Mouse (Mus musculus) layer of hippocampus, adult 9-10 months (tissue): ENCODE measurements around the gene Gm43064.
"Not testable (repeated sequence)": the region's sequence is repeated elsewhere in the genome, so short reads cannot be mapped to it uniquely, and the experiment has no call there.

ENCODE experiments used
- DNase-seq: peaks from one replicate; pipeline ENCODE4 v3.0.0; 2022; ENCODE audit warnings: low spot score

Gene Gm43064

DNA sequence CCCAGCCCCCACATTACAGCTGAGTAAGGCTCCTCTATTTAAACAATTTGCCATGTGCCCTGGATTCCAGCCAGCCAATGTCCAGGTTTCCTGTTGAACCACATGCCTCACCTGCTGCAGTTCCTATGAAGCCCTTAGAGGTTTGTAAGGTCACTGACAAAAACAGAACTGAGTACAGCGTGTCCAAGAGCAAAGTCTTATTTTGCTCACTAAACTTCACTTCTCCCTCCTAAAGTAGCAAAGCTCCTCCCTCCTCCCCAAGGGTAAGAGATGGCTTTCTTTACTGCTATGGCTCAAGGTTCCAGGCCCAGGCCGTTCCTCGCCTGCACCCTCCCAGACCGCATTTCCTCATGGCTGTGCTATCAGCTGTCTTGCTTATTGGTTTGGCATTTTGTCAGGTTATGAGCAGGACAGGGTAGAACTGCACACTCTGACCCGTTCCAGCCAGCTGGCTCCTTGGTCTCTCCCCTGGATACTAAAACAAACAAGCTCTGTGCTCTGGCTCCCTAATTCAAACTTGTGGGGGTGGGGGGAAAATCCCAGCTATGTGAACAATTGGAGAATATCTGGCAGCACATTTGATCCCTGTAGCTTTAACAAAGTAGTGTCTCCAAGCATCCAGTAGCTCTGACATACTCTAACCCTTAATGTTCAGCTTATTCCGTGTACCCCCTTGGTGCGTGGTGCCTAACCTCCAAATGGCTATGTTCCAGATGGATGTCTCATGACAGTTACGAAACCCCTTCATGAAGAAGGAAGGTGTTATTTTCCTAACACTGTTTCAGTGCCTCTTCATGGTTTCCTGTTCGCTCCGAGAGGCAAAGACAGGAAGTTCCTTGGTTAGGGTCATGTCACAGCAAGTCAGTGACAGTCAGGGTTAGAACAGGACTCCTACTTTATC is 7.5 kb upstream of the Gm43064 start:
- peak; percentile 64 for DNase-seq

DNA sequence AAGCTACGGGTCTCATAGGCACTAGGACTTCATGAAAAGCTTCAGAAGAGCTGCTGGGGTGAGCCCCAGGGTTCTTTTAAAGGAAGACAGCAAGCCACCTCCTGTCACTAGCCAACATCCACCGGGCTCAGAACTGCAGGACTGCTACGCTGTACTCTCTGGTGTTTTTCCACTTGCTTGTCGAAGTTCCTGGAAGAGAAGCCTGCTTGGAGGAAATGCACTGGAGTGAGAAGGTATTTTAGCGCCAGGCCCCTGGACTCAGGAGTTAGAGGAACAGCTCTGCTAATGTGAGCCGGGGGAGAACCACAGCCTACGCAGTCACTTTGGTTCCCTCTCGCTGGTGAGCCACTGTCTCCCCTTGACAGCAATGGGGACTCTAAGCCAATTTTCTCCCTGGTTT is 6.5 kb upstream of the Gm43064 start:
- DNase-seq: no peak

DNA sequence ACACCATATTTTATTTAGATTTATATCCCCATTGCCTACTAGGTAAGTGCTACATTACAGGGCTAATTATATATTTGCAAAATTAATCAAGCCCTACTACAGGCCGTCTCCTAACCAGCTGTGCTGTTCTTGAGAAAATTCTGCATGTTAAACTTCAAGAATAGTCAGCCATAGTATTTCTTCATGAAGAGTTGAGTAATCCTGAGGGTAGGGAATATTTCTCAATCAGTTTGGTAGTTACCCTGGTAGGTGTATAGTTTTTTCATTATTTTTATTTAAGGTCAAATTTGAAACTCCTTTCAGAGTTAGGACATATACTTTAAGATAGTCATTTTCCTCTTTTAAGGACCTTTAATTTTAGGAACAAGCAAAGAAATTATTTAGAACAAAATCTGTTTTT is 3.7 kb upstream of the Gm43064 start:
- DNase-seq: no peak

DNA sequence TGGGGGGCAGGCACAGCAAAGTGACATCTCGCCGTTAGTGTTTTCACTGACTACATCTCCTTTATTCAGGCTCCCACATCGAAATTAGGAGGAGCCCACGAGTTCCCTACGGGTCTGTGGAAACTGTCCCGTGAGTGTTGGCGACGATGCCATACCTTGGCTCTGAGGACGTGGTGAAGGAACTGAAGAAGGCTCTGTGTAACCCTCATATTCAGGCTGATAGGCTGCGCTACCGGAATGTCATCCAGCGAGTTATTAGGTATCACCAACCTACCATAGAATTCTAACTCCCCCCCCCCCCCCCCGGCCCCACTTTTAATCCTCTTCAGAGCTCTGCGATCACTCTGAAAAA is 402 bp downstream of the Gm43064 start:
- no peak for DNase-seq

DNA sequence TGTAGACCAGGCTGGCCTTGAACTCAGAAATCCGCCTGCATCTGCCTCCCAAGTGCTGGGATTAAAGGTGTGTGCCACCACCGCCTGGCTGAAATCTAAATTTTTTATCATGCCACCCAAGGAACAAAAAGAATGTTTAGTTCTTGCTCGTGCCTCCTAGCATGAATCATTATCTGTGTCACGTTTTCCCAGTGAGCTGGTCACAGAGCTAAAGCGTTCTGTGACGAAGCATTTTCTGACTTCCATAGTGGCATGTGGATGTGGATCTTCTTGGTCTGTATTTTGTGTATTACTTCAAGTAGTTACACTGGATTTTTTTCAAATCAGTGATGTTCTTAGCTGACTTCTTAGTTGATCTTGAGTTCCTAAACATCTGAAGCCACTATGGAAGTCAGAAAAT is 1.6 kb downstream of the Gm43064 start:
- DNase-seq: no peak

DNA sequence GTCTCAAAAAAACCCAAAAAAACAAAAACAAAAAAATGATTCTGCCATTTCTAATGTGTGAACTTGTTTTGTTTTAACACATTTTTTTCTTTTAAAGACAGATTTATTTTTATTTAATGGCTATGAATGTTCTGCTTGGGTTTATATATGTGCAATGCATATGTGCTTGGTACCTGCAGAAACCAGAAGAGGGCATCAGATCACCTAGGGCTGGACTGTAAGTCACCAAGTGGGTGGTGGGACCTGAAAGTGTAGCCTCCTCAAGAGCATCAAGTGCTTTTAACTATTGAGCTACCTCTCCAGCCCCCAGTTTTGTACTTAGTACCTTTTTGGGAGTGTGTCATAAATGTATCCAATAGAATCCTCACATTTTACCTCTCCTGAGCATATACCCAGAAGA is 18.2 kb downstream of the Gm43064 start:
- DNase-seq: no peak

DNA sequence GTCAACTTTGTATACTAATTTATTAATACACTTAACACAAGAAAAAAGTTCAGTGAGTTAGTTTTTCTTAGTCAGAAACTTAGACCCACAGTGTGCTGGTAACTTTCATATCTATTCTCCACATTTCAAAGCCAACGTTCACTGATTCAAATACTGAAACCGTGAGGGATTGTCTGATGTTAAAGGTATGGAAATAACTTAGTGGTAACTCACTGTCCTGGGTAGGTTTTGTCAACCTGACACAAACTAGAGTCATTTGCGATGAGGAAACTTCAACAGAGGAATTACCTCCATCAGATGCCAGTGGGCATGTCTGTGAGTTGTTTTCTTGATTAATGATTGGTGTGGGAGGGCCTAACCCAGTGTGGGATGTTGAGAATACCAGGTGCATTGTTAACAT is 19.7 kb downstream of the Gm43064 start:
- DNase-seq: no peak

DNA sequence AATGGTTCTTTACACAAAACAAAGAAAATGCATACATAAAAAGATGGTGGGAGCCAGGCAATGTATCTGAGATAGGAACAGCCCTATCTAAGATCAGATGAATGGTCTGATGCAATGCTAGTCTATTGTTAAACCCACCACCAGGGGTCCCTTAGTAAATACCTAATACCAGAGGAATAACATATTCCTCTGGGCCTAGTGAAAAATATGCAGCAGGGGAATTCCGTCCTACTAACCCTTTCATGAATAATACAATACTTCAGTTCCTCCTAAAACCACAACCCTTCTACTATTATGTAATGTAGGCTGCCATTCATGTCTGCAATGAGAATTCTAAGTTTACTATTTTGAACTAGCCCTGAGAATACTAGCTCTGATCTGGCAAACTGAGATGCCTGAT is 21.3 kb downstream of the Gm43064 start:
- not testable (repeated sequence) for DNase-seq

DNA sequence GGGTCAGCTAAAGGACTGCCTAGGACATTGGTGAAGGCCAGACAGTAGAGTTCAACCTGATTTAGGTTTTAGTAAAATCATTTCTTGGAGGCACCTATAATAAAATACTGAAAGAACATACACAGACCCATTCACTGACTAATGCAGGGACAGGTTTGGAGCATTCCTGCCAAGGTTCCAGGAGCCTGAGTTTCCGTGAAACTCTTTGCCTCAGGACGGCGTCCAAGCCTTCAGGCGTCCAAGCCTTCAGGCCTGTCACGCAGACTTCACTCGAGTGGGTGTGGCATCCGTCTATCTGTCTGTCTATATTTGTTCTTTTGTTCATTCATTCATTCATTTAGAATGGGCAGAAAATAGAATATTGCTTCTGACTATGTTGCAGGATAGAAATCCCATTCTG is 21.8 kb downstream of the Gm43064 start:
- DNase-seq: no peak

DNA sequence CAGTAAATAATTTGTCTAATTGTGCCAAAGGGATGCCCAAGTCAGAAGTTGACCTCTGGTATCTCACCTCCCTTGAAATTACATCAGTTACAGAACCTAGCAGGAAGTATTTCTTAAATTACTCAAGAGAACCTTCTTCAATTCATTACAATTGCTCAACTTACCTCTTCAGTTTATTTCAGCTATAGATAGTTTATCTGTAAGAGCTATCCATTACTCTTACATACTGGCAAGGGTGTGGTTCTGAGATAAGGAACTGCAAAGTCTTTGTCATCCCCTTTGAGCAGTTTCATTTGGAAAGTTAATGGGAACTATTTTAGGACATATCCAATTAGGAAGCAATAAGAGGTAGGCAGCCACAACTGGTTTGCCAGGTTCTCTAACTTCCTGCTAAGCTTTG is 23.1 kb downstream of the Gm43064 start, which contains the start of gene Bcl2l15:
Gene Bcl2l15 (plus strand): TSS at position 176 of the 400 bp plus-strand sequence.
- DNase-seq: no peak

DNA sequence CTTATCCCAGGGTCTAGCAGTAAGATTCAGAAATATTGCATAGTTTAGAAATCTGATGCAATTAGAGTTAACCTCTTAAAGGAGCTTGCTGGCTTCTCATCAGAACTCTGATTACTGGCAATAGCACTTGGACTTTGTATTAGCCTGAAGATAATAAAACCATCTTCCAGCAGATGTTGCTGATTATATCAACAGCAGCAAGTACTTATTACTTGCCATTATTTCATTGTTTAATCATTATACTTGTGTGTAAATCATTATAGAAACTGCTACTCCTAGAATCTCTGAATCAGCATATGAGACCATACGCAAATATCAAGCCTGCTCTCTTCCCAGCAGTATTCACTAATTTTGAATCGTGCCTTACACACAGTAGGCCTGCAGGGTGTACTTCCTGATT is 24.6 kb downstream of the Gm43064 start:
- no peak for DNase-seq

DNA sequence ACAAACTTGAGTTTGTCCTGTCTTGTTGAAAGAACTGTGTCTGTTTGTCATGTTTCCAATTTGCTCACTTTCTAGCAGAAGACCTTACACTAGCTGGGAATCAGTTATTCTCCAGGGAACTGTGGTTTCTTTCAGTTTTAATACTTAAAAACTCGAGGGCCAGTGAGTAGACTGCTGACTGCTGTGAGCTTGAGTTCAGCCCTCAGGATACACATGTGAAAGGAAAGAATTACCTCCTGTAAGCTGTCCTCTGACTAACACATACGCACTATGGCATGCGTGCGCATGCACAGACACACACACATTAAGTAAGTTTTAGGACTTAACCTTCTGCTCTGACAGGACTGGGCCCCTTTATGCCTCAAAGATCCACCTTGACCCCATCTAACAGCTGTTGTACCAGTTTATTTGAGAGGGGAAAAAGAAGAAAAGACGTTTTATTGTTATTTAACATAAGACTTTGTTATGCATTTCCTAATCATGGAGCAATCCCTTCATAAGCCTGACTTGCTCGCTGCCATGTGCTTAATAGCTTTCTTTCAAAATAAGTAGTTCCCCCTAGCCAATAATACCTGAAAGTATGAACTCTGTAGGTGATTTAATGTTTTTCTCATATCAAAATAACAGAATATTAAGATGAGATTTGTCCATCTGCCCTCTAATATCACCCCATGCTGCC is 26.0 kb downstream of the Gm43064 start:
- DNase-seq: no peak

DNA sequence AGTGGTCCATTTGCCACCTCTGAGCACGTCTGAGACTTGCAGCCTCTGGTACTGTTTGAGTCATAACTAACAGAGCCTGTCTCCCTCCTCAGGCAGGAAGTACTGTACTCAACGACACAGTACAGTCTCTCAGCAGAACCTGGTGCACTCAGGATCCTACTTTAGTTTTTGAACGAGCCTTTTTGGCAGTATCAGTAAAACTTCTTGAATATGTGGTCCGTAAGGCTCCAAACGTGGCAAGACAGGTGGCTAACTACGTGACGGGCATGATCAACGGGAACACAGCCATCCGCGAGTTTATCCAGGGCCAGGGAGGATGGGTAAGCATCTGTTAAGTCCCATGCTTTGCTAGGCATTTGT is 26.6 kb downstream of the Gm43064 start:
- DNase-seq: no peak

DNA sequence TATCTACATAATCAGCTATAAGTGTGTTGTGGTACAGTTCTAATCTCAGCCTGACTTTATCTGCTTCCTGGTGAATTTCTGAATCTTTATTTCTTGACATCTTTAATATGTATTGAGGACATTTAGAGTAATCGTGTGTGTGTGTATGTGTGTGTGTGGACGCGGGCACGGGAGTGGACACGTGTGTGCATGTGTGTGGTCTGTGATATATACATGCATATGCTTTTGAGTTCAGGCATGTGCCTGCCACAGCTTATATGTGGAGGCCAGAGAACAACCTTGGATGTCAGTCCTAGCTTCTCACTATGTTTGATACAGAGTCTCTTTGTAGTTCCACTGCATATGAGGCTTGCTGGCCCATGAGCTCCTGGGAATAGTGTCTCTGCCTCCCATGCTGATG is 27.1 kb downstream of the Gm43064 start:
- no peak for DNase-seq

DNA sequence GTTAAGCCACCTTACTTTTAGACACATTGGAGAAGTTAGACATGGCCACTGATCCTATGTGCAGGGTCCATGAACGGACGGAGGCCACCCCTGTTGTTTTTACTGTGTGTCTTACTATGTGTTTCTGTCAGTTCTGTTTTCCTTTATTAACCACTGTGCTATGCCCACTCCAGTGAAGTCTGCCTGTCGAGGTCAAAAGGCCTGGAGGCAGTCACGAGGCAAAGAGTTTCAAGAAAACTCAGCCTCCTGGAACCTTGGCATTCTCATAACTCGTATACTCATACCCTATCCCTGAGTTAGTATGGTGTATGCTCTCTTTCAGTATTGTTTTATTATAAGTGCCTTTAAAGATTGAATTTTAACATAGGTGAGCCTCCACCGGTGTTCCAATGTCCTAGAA is 30.3 kb downstream of the Gm43064 start:
- no peak for DNase-seq

DNA sequence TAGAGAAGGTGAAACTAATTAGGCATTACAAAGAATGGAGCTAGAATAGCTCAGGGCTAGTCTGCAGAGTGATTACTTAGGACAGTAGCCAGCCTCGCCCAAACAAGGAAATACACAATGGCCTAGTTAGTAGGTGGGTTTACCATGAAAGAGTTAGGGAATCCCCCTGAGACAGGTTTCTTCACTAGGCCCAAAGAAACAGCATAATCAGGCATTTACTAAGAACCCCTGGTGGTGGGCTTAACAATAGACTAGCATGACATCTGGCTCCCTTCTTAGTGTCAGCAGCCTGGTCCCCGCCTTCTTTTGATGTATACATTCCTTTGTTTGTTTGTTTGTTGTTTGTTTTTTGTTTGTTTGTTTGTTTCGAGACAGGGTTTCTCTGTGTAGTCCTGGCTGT is 30.8 kb downstream of the Gm43064 start:
- DNase-seq: not testable (repeated sequence)

DNA sequence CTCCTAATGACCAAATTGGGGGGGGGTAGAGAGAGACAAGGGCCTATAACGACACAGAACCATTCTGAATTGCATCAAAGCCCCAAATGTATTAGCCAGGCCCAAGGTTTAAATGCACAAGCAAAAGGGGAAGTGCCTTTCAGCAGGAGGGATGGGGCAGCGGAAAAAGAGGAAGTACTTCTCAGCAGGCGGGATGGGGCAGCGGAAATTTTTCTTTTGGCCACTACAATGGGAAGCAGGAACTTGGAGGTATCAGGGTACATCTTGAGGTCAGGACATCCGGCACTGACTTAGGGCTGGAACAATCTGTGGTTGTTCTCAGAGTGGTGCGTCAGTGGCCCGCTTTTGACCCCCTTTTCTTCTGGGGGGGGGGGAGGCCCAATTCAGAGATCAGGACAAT is 31.6 kb downstream of the Gm43064 start:
- not testable (repeated sequence) for DNase-seq

DNA sequence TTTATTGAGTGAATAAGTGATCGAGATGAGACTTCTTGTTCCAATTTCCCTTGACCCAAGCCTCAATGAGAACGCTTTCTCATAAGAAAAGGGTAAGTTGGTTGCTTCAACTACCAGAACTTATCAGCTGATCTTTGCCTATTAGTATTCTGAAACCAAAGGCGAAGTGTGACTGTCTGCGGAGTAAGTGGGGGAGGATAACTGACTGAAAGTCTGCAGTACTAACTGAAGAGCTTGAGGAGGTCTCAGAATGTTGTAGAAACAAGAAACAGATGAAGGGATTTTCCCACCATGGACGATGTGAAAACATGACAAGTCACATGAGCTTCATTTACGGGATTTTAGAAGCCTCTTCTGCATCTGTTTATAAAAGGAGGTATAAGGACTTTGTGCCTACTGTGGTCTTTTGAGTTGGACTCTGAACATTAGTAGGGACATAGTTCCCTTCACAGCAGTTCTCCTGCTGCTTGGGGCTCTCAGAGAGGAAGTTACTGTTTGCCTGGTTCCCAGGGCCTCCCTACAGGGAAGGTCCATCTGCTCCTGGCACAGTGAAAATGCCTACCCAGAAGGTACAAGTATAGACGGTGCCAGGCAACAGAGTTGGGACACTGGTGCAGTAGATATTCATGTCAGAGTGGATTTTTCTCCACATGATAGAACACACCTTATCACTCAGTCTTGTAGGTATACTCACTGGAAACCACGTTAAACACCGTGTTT is 41.4 kb downstream of the Gm43064 start:
- no peak for DNase-seq

DNA sequence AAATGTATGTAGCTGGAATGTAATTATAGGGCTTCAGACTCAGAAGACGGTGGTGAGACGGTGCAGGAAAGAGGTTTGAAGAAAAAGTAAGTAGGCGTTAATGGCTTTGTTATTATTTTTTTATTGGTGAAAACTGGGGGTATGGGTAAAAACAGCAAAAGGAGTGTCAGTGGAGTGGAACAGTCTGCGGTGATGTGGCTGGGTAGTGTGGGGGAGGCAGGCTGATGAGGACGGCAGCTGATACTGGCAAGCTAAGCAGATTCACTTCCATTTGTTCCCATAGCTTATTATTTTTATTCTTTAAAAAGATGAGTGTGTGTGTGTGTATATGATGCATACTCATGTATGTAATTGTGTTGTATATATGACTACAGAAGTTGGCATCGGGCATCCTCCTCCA is 42.1 kb downstream of the Gm43064 start:
- no peak for DNase-seq

DNA sequence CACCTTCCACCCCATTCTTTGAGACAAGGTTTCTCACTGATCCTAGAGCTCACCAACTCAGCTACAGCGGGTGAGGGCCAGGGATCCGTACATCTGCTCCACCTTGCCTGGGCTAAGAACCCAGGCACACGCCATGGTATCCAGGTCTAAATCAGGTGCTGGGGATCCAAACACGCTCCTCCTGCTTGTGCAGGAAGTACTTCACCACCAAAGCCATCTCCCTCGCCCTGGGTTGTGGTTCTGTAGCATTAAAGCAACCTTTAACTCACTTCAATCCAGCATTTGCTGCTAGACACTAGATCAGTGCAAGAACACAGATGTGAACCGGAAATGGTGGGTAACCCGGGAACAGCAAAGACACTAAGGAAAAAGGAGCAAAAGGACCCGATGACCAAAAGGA is 42.5 kb downstream of the Gm43064 start:
- DNase-seq: no peak

DNA sequence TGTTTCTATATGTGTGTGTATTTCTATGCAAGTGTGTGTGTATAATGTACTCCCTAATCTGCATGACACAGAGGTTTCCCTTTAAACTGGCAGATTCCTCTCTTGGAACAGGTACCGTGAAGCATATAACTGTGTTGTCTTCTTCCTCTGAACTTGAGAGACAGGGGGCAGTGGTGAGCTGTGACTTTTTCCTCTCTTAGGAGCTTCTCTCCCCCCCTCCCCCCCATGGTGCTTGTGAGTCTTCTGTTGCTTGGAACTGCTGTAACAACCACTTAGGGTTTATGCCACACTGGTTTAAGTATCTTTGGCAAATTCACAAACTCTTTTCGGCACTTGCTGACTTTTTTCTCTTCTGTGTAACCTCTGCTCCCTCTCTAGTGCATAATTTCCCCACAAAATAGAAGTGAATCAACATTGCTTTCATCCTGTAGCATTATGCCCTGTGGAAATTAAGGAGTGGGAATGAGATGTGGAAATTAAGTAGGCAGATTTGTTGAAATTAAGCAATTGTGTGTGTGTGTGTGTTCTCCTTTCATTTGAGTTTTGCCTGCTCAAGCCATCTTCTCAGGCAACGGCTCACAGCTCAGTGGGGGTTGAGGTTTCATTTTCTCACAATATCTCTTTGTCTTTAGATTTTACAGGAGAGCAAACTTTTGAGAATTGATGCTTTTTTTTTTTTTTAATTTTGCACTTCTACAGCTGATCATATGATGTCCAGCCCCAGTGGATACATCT is 43.4 kb downstream of the Gm43064 start:
- DNase-seq: no peak

DNA sequence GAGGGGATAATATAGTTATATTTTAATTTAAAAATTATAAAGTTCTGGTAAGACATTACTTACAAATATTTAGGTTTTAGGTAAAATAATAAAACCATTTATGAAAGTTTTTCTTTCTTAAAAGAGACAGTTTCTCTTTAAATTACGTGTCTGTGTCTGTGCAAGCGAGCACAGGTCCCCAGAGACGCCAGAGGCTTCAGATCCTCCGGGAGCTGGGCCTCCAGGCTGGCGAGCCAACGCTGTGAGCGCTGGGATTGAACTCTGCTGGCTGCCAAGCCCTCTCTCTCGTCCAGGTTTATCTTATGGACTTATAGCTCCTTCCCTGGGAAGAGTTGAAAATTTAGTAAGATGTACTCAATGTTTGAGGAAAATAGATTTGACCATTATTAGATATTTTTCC is 44.4 kb downstream of the Gm43064 start:
- no peak for DNase-seq
